Mouse (Mus musculus) CH12F3 (cell line): ENCODE measurements around the gene Hoxc13.

Experiments
- in situ Hi-C: fragments of 300-500 bp; cut with MboI; formaldehyde crosslinking; loops from 2 replicates; pipeline ENCODE4 v1.14.3; 2020; ENCODE audit warnings: low sequenced_read_pairs

Gene Hoxc13

GRCm38 (mm10) chr15:102963259-102963658 lies 42.4 kb downstream of the Hoxc13 start:
- in situ Hi-C loops = no loop called here

- in situ Hi-C loops = no loop called here
Observed at GRCm38 (mm10) chr15:102963671-102964640, 43.1 kb downstream of the Hoxc13 start.

GRCm38 (mm10) chr15:102965003-102965891 lies 44.3 kb downstream of the Hoxc13 start:
- in situ Hi-C loops = no loop called here

GRCm38 (mm10) chr15:102965892-102966775 lies 45.2 kb downstream of the Hoxc13 start:
- in situ Hi-C loops = no loop called here

GRCm38 (mm10) chr15:102966776-102967311 lies 45.9 kb downstream of the Hoxc13 start, which contains the start of gene Hoxc10:
Gene Hoxc10, plus strand, starts transcription at chr15:102966796.
- in situ Hi-C loops = no loop called here

- in situ Hi-C loops = no loop called here
Observed at GRCm38 (mm10) chr15:102967312-102967510, 46.3 kb downstream of the Hoxc13 start, which contains the start of gene Hoxc5. Gene Hoxc5, plus strand, starts transcription at chr15:102967443.

GRCm38 (mm10) chr15:102967511-102968397 lies 46.9 kb downstream of the Hoxc13 start:
- in situ Hi-C loops = no loop called here

GRCm38 (mm10) chr15:102969296-102969695 lies 48.4 kb downstream of the Hoxc13 start:
- in situ Hi-C loops = no loop called here

GRCm38 (mm10) chr15:102970740-102971139 lies 49.8 kb downstream of the Hoxc13 start:
- in situ Hi-C loops = no loop called here

GRCm38 (mm10) chr15:102972254-102972653 lies 51.4 kb downstream of the Hoxc13 start:
- in situ Hi-C loops = no loop called here

GRCm38 (mm10) chr15:102972753-102973152 lies 51.9 kb downstream of the Hoxc13 start:
- in situ Hi-C loops = no loop called here

- in situ Hi-C loops = loop anchor here (25.0 kb wide), 1 partner anchor 337 kb away; the partner anchor contains the start of gene Gpr84
Observed at GRCm38 (mm10) chr15:102975034-102975433, 54.1 kb downstream of the Hoxc13 start.

- in situ Hi-C loops = loop anchor here (25.0 kb wide), 1 partner anchor 337 kb away; the partner anchor contains the start of gene Gpr84
Observed at GRCm38 (mm10) chr15:102975688-102976111, 54.8 kb downstream of the Hoxc13 start.

- in situ Hi-C loops = loop anchor here (25.0 kb wide), 1 partner anchor 336 kb away; the partner anchor contains the start of gene Gpr84
Observed at GRCm38 (mm10) chr15:102976171-102976570, 55.3 kb downstream of the Hoxc13 start, which contains the start of gene Hoxc9. Gene Hoxc9, plus strand, starts transcription at chr15:102976439.

GRCm38 (mm10) chr15:102976631-102977422 lies 55.9 kb downstream of the Hoxc13 start:
- in situ Hi-C loops = loop anchor here (25.0 kb wide), 1 partner anchor 335 kb away; the partner anchor contains the start of gene Gpr84

GRCm38 (mm10) chr15:102977423-102977974 lies 56.6 kb downstream of the Hoxc13 start:
- in situ Hi-C loops = loop anchor here (25.0 kb wide), 1 partner anchor 335 kb away; the partner anchor contains the start of gene Gpr84
